Mouse (Mus musculus): ENCODE measurements at regions not wholly inside any gene's neighbourhood (a gene's known extent, or its start where the extent isn't known, plus 50 kb on each side); places are given as distances from the start of the nearest gene placed in this dataset.
"Not testable (repeated sequence)": the region's sequence is repeated elsewhere in the genome, so short reads cannot be mapped to it uniquely, and the experiment has no call there.

DNA sequence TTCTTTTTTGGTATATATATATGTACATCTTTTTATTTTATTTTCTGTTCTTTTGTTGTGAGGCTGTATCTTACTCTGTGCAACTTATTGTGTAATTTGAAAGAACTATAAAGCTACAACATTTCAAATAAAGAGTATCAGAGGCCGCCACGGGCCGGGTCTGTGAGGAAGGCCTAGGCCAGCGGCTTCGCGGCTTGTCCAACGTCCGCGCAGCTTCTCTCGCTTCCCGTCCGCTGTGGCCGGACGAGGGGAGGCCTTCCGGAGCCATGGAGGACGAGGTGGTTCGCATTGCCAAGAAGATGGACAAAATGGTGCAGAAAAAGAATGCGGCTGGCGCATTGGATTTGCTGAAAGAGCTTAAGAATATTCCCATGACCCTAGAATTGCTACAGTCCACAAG, 167.4 kb downstream of the Kif21a start:
- DNase-seq (ENCODE audit: low spot score), result not testable (repeated sequence)

GRCm38 (mm10) chr15:90869452-90869851, 180.3 kb downstream of the Kif21a start:
- no peak for DNase-seq (ENCODE audit: low spot score)

DNA sequence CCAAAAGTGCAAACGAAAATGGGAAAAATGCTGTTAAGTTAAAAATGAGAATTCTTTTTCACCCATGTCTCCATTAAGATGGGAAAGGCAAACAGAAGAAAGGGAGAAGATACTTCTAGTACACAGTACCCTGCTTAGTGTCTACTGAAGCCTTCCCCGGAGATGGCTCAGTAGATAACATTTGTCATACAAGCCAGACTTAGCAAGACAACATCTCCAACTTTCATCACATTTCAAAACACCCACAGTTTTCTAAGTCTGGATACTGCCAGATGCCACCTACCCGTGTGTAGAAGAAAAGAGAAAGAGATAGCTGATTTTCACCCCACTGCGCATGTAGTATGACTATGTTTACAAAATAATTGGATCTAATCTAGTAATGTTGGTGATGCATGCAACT, 174.5 kb upstream of the Cpne8 start:
- not testable (repeated sequence) for DNase-seq (ENCODE audit: low spot score)

GRCm38 (mm10) chr15:90851991-90852390, 172.8 kb upstream of the Cpne8 start:
- DNase-seq (ENCODE audit: low spot score), result no peak

DNA sequence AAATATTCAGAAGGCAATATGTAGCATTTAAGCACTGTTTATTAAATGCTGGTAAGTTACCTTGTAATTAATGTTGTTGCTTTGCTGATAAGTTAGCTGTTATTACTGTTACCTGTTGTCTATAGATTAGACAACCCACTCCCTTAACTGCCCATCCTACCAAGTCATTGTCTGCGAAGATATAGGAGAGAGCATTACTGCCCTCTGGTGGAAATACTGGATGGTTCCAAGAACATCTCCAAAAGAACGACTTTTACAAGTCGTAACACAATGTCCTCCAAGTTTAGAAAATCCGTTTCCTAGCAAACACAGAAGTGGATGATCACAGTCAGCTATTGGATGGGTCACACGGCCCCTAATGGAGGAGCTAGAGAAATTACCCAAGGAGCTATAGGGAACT, 162.2 kb upstream of the Cpne8 start:
- peak; percentile 41 for DNase-seq (ENCODE audit: low spot score)

- DNase-seq (ENCODE audit: low spot score), result no peak
These were observed 156.4 kb upstream of the Cpne8 start for GRCm38 (mm10) chr15:90835586-90835985.

- no peak for DNase-seq (ENCODE audit: low spot score)
These were observed 148.6 kb upstream of the Cpne8 start for GRCm38 (mm10) chr15:90827816-90828215.

GRCm38 (mm10) chr15:90822306-90822705, 143.1 kb upstream of the Cpne8 start:
- DNase-seq (ENCODE audit: low spot score), result no peak

GRCm38 (mm10) chr15:90819949-90820655, 140.9 kb upstream of the Cpne8 start:
- DNase-seq (ENCODE audit: low spot score), result no peak

GRCm38 (mm10) chr15:90818161-90818560, 138.9 kb upstream of the Cpne8 start:
- DNase-seq (ENCODE audit: low spot score), result no peak

DNA sequence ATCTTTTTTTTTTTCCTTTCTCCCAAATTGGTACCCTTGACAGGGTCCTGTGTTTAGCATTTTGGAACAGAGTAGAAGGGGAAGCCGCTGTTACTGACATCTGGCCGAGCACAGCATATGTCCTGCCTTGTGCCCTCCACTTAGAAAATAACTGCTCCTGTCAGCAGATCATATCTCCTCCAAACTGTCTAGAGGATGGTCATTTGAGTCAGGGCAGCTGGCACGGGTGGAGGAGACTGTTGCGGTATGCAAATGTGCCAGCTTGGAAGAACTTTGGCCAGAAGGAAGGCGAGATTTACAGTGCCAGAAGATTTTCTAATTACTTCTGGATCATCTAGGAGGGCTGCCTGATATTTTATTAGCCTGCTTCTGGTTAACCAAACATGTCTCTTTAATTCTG, 134.7 kb upstream of the Cpne8 start:
- no peak for DNase-seq (ENCODE audit: low spot score)

GRCm38 (mm10) chr15:90810341-90810740, 131.1 kb upstream of the Cpne8 start:
- DNase-seq (ENCODE audit: low spot score), result no peak

DNA sequence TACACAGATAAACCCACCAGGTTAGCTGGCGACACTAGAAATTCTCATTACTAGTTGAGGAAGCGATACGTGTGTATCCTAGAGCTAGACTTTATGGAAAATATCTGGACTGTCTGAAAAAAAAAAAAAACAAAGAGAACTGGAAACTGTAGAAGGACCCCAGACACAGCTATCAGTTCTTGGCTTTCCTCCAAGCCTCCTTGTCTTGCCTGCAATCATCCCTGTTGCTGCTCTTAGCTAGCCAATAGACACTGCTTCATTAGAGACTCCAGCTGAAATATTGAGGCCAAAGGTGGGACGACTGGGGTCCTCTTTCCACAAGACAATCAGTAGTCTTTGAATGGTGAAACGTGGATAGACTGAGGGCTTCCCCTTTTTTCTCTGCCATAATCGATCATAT, 129.0 kb upstream of the Cpne8 start:
- no peak for DNase-seq (ENCODE audit: low spot score)

GRCm38 (mm10) chr15:90798056-90798455, 118.8 kb upstream of the Cpne8 start:
- no peak for DNase-seq (ENCODE audit: low spot score)

GRCm38 (mm10) chr15:90789941-90790340, 110.7 kb upstream of the Cpne8 start:
- no peak for DNase-seq (ENCODE audit: low spot score)

- no peak for DNase-seq (ENCODE audit: low spot score)
These were observed 105.5 kb upstream of the Cpne8 start for GRCm38 (mm10) chr15:90784741-90785140.

- no peak for DNase-seq (ENCODE audit: low spot score)
These were observed 88.3 kb upstream of the Cpne8 start for GRCm38 (mm10) chr15:90767521-90767920.

- not testable (repeated sequence) for DNase-seq (ENCODE audit: low spot score)
These were observed 85.3 kb upstream of the Cpne8 start for GRCm38 (mm10) chr15:90764501-90764900.

DNA sequence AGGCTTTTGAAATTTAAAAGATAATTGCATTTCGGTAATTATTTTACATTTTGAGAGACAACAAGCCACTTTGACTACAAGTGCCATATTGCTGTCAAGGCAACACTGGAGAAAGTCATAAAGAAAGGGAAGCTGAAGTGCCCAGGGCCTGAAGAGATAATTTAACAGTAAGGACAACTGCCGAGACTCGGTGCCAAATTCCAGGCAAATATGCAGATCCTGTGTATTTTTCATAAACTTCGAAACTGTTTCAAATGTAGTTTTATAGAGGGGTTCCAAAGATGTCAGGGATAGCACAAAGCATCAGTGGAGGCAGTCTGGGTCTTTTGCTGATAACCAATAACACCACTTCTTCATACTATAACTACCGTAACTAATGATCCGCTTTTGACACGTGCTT, 54.7 kb upstream of the Cpne8 start:
- DNase-seq (ENCODE audit: low spot score), result no peak

All from adipocyte (in vitro differentiated cells).